Mouse (Mus musculus): ENCODE measurements around the gene Ubac1. TPM values are rescaled to one million over a fixed set of nuclear protein-coding genes. Genes with fewer than 3 reads are reported as not detected.

The Ubac1 gene
- total RNA-seq, 2 experiments from 2014 or later: 55.6 to 59.6 TPM

DNA sequence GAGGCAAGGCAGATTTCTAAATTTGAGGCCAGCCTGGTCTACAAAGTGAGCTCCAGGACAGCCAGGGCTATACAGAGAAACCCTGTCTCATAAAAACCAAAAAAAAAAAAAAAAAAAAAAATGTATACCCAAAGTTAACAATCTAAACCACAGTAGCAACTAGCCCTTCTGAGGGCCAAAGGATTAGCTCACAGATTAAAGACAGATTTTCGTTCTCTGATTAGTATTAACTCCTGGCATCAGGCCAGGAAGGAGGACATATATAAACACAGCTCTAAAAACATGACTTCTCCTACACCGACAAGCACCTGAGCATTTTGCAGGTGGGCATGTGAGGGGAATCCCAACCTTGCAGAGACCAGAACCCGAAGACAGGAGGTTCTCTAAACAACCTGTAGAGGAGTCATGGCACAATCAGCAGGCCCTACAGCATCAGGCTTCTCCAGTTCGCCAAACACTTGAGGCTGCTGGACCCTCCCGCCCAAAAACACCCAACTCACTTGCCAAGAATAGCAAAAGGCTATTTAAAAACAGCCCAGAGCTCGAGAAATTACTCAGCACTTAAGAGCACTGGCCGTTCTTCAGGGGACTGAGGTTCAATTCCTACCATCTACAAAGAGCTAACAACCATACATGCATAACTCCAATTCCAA, 43.8 kb downstream of the Ubac1 start:
- DNase-seq (ENCODE audit: low spot score in 2 of 2): no peak

DNA sequence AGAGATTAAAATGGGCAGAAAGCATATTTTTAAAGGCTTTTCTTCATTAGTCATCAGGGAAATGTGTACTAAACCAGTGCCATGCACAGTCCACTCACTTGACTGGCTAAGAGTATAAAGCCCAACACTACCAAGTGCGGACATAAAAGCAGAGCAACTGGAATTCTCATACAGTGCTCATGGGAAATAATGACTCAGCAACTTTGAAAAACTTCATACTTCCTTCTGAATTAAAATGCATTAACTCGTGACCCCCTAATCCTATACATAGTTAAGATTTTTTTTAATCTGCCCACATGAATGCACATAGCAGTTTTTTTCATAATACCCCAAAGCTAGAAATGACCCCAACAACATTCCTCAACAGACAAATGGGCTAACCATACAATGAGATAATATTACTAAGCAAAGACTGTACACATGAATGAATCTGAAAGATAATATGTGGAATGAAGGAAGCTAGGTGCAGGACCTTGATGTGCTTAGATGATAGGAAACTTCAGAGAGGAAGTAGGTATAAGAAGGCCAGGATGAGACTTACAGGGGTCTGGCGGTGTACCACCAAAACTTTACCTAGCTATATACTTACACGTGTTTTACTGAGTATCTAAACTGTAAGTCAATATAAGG, 46.3 kb downstream of the Ubac1 start:
- DNase-seq (ENCODE audit: low spot score in 2 of 2): no peak

DNA sequence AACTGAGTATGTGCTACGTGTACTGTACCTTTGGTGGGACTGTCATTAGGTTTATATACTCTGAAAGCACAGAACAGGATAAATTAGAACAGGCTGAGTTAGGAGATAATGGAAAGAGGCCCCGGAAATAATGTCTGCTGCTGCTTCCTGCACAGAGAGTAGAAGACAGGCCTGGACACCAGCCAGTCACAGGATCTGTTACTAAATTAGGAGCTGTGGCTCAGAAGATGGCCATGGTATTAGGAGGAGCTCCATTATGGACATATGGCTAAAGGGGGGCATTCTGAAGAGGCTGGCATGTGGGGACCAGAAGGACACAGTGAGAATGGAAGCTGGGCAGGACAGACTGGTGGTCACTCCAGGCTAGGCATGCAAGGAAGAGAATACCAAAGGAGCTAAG, 51.1 kb downstream of the Ubac1 start:
- no peak for DNase-seq (ENCODE audit: low spot score in 2 of 2)

DNA sequence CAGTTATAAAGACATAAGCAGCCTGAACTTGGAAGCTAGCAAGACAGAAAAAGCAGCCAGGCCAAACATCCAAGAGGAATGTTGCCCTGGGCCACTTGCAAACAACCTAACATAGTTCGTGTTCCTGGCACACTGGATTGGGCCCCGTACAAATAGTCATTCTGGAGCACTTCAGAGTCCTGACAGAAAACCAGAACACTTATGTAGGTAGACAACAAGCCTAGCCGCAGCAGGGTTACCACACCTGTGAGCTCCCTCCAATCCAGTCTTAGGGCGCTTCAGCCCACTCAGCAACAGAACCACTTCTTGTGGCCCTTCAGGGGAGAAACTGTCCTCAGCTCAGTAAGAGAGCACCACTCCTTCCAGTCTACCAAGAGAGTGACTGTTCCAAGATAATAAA, 52.2 kb downstream of the Ubac1 start:
- DNase-seq (ENCODE audit: low spot score in 2 of 2): no peak

DNA sequence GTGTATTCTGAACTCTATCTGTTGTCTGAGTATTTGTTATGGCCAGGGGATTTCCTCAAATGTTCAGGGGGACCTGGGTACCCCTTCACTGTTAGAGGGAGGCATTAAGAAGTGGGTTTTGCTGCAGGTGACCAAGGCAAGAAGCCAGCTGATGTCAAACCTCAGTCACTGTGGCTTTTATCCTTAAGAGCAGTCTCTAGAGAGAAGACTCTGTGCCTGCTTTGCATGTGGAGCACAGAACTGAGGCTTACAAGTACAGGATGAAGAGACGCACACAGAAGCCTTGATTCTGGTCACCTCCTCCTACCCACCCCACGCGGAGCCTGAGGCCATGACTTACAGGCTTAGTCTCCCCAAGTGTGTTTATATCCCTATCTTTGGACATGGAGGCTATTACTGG, 72.3 kb downstream of the Ubac1 start:
- no peak for DNase-seq (ENCODE audit: low spot score in 2 of 2)

Other genes starting within 250 kb of the Ubac1 start
- gene Lcn11, start 244.7 kb downstream of the Ubac1 start, total RNA-seq (2021): not detected
- gene Gm13539, start 239.5 kb downstream of the Ubac1 start, total RNA-seq (2021): not detected
- gene Glt6d1, start 205.9 kb downstream of the Ubac1 start, total RNA-seq (2021): not detected
- gene Lcn9, start 198.6 kb downstream of the Ubac1 start, total RNA-seq (2021): not detected
- gene Sohlh1, start 174.5 kb downstream of the Ubac1 start, total RNA-seq (2021): not detected
- gene Kcnt1, start 158.0 kb downstream of the Ubac1 start, total RNA-seq (2021): 100 to 1,000 TPM; 118 to 130 TPM
- 100 to 1,000 TPM; 155 to 171 TPM for gene Camsap1, start 38.5 kb downstream of the Ubac1 start, total RNA-seq (2021)
- gene Nacc2, start 101.5 kb upstream of the Ubac1 start, total RNA-seq (2021): 10 to 100 TPM; 69.8 to 81.1 TPM
- gene Lhx3, start 186.5 kb upstream of the Ubac1 start, total RNA-seq (2021): under 1 TPM in 1 of 2 experiments, not detected in 1; 0.40 TPM
- 10 to 100 TPM; 20.5 to 23.1 TPM for gene Qsox2, start 215.8 kb upstream of the Ubac1 start, total RNA-seq (2021)

Measured in left cerebral cortex, adult 18-20 months (tissue).